Mouse (Mus musculus) heart, embryonic 16.5 days (tissue): ENCODE measurements around the gene Cacna1i. TPM values are rescaled to one million over a fixed set of nuclear protein-coding genes. Genes with fewer than 3 reads are reported as not detected.

Experiments
- ATAC-seq: fragments of 200-750 bp; cut with Nextera tagmentation; replicated peaks from 2 replicates; pipeline ENCODE4 v1.8.0; 2017; ENCODE audit warnings: moderate number of reproducible peaks; ENCODE audit not compliant: insufficient read depth, low FRiP score; ENCODE audit errors: extremely low read depth
- H3K27ac ChIP-seq: fragments of 300-500 bp; sonication (generic); 2 replicates; pipeline ENCODE4 v1.5.1; 2014; ENCODE audit warnings: mild to moderate bottlenecking, low read length, control low read depth, moderate library complexity
- H3K27me3 ChIP-seq: fragments of 300-500 bp; sonication (generic); 2 replicates; pipeline ENCODE4 v1.6.1; 2014; ENCODE audit warnings: low read length, mixed read lengths; ENCODE audit not compliant: control insufficient read depth, insufficient read depth
- H3K36me3 ChIP-seq: fragments of 300-500 bp; sonication (generic); 2 replicates; pipeline ENCODE4 v1.6.1; 2014; ENCODE audit not compliant: control insufficient read depth, insufficient read depth
- H3K4me1 ChIP-seq: fragments of 300-500 bp; sonication (generic); 2 replicates; pipeline ENCODE4 v1.6.1; 2014; ENCODE audit warnings: low read length, mixed read lengths; ENCODE audit not compliant: control insufficient read depth, insufficient read depth
- H3K4me2 ChIP-seq: fragments of 300-500 bp; sonication (generic); 2 replicates; pipeline ENCODE4 v1.6.1; 2014; ENCODE audit warnings: low read depth, mild to moderate bottlenecking, control low read depth, low read length
- H3K4me3 ChIP-seq: fragments of 300-500 bp; sonication (generic); 2 replicates; pipeline ENCODE4 v1.5.1; 2014; ENCODE audit warnings: mild to moderate bottlenecking, control low read depth, low read length
- H3K9ac ChIP-seq: fragments of 300-500 bp; sonication (generic); 2 replicates; pipeline ENCODE4 v1.6.1; 2014; ENCODE audit warnings: low read length, control low read depth
- H3K9me3 ChIP-seq: fragments of 300-500 bp; sonication (generic); replicated peaks from 2 replicates; pipeline ENCODE4 v1.6.1; 2016; ENCODE audit warnings: low read length; ENCODE audit not compliant: control insufficient read depth
- WGBS: fragments of 180-500 bp; shearing (Covaris S2); extraction: QIAGEN DNeasy Blood & Tissue Kit; methylation state at CpG from one replicate; pipeline ENCODE4 v1.1.7; 2014; 5-methylcytosine and 5-hydroxymethylcytosine counted together
- polyA plus RNA-seq: library from polyadenylated mRNA; unstranded; fragments of >200 nt; fragmentation: Nextera tagmentation; extraction: Ambion mirVana; gene quantifications from 2 replicates; pipeline ENCODE4 v1.2.1, GENCODE M21; 2015

Cacna1i gene
- polyA plus RNA-seq, 1 experiment from 2014 or later, result not detected

GRCm38 (mm10) chr15:80318543-80319255, 31.7 kb downstream of the Cacna1i start:
- no peak overlapping the region for H3K4me2 ChIP-seq
- no peaks in the 10 kb centered on the region for H3K36me3 ChIP-seq
- no peaks in the 10 kb centered on the region for H3K4me1 ChIP-seq
- H3K9me3 ChIP-seq, result no peaks in the 10 kb centered on the region
- no peak overlapping the region for H3K9ac ChIP-seq
- no peak overlapping the region for H3K4me3 ChIP-seq
- WGBS, result 27% methylated on average over 11 of the region's 11 CpGs
- no peak for ATAC-seq
- no peak overlapping the region for H3K27ac ChIP-seq
- H3K27me3 ChIP-seq, result no peaks in the 10 kb centered on the region; the same call in 1 of the 2 replicates

GRCm38 (mm10) chr15:80319315-80319714, 32.3 kb downstream of the Cacna1i start:
- Histone ChIP-seq H3K27me3 (no peaks in the 10 kb centered on the region; the same call in 1 of the 2 replicates), H3K9me3 (no peaks in the 10 kb centered on the region), H3K36me3 (no peaks in the 10 kb centered on the region), H3K9ac (no peak overlapping the region), H3K4me2 (no peak overlapping the region), H3K27ac (no peak overlapping the region), H3K4me1 (no peaks in the 10 kb centered on the region), H3K4me3 (no peak overlapping the region)
- 34% methylated on average over 2 of the region's 2 CpGs for WGBS
- no peak for ATAC-seq

- Histone ChIP-seq H3K4me3 (no peak overlapping the region), H3K9me3 (no peaks in the 10 kb centered on the region), H3K36me3 (no peaks in the 10 kb centered on the region), H3K27ac (no peak overlapping the region), H3K27me3 (no peaks in the 10 kb centered on the region; the same call in 1 of the 2 replicates), H3K9ac (no peak overlapping the region), H3K4me1 (no peaks in the 10 kb centered on the region), H3K4me2 (no peak overlapping the region)
- no peak for ATAC-seq
- WGBS, result 74% methylated on average over 6 of the region's 6 CpGs
Measured at GRCm38 (mm10) chr15:80319921-80320320, 32.9 kb downstream of the Cacna1i start.

GRCm38 (mm10) chr15:80325207-80325606, 38.2 kb downstream of the Cacna1i start:
- H3K27me3 ChIP-seq, result peaks cover 8% of the 10 kb centered on the region; the same call in 1 of the 2 replicates
- no peak overlapping the region for H3K4me2 ChIP-seq
- no peak overlapping the region for H3K4me3 ChIP-seq
- no peak overlapping the region for H3K27ac ChIP-seq
- no peaks in the 10 kb centered on the region for H3K9me3 ChIP-seq
- H3K4me1 ChIP-seq, result no peaks in the 10 kb centered on the region
- ATAC-seq, result no peak
- H3K36me3 ChIP-seq, result no peaks in the 10 kb centered on the region
- WGBS, result 39% methylated on average over 2 of the region's 2 CpGs
- no peak overlapping the region for H3K9ac ChIP-seq

GRCm38 (mm10) chr15:80325756-80326155, 38.7 kb downstream of the Cacna1i start:
- no peak overlapping the region for H3K9ac ChIP-seq
- H3K27ac ChIP-seq, result no peak overlapping the region
- H3K27me3 ChIP-seq, result peaks cover 8% of the 10 kb centered on the region; the same call in 1 of the 2 replicates
- no peak overlapping the region for H3K4me2 ChIP-seq
- no peaks in the 10 kb centered on the region for H3K9me3 ChIP-seq
- H3K4me1 ChIP-seq, result no peaks in the 10 kb centered on the region
- H3K36me3 ChIP-seq, result no peaks in the 10 kb centered on the region
- WGBS, result 69% methylated on average over 9 of the region's 9 CpGs
- H3K4me3 ChIP-seq, result no peak overlapping the region
- no peak for ATAC-seq

GRCm38 (mm10) chr15:80326947-80327346, 39.9 kb downstream of the Cacna1i start:
- Histone ChIP-seq H3K36me3 (no peaks in the 10 kb centered on the region), H3K4me3 (no peak overlapping the region), H3K4me1 (no peaks in the 10 kb centered on the region), H3K4me2 (no peak overlapping the region), H3K27me3 (peaks cover 8% of the 10 kb centered on the region; the same call in 1 of the 2 replicates), H3K27ac (no peak overlapping the region), H3K9ac (no peak overlapping the region), H3K9me3 (no peaks in the 10 kb centered on the region)
- WGBS, result 72% methylated on average over 4 of the region's 4 CpGs
- ATAC-seq, result no peak

GRCm38 (mm10) chr15:80327743-80328540, 40.9 kb downstream of the Cacna1i start:
- no peak for ATAC-seq
- peaks cover 8% of the 10 kb centered on the region; the same call in 1 of the 2 replicates for H3K27me3 ChIP-seq
- H3K9ac ChIP-seq, result no peak overlapping the region
- no peak overlapping the region for H3K27ac ChIP-seq
- no peak overlapping the region for H3K4me3 ChIP-seq
- H3K4me2 ChIP-seq, result no peak overlapping the region
- H3K36me3 ChIP-seq, result no peaks in the 10 kb centered on the region
- no peaks in the 10 kb centered on the region for H3K4me1 ChIP-seq
- 77% methylated on average over 13 of the region's 13 CpGs for WGBS
- H3K9me3 ChIP-seq, result no peaks in the 10 kb centered on the region

- Histone ChIP-seq H3K4me3 (no peak overlapping the region), H3K4me2 (no peak overlapping the region), H3K9me3 (no peaks in the 10 kb centered on the region), H3K36me3 (no peaks in the 10 kb centered on the region), H3K27ac (no peak overlapping the region), H3K4me1 (no peaks in the 10 kb centered on the region), H3K9ac (no peak overlapping the region), H3K27me3 (peaks cover 7% of the 10 kb centered on the region; the same call in 1 of the 2 replicates)
- ATAC-seq, result no peak
- 56% methylated on average over 3 of the region's 3 CpGs for WGBS
Measured at GRCm38 (mm10) chr15:80330276-80330675, 43.2 kb downstream of the Cacna1i start.

GRCm38 (mm10) chr15:80334766-80335165, 47.7 kb downstream of the Cacna1i start:
- 83% methylated on average over 10 of the region's 10 CpGs for WGBS
- Histone ChIP-seq H3K27me3 (no peaks in the 10 kb centered on the region; the same call in 1 of the 2 replicates), H3K36me3 (no peaks in the 10 kb centered on the region), H3K4me1 (no peaks in the 10 kb centered on the region), H3K4me2 (no peak overlapping the region), H3K9ac (no peak overlapping the region), H3K27ac (no peak overlapping the region), H3K9me3 (no peaks in the 10 kb centered on the region), H3K4me3 (no peak overlapping the region)
- ATAC-seq, result no peak
